Mouse (Mus musculus): ENCODE measurements around the gene Gm10037. TPM values are rescaled to one million over a fixed set of nuclear protein-coding genes. Genes with fewer than 3 reads are reported as not detected.
A peak's percentile ranks its signal among the peaks of the same experiment; 100 is the strongest.
"Not testable (repeated sequence)": the region's sequence is repeated elsewhere in the genome, so short reads cannot be mapped to it uniquely, and the experiment has no call there.

Gene Gm10037
- total and polyA plus RNA-seq, 2 experiments from 2014 or later = 4.3 to 4.4 TPM

DNA sequence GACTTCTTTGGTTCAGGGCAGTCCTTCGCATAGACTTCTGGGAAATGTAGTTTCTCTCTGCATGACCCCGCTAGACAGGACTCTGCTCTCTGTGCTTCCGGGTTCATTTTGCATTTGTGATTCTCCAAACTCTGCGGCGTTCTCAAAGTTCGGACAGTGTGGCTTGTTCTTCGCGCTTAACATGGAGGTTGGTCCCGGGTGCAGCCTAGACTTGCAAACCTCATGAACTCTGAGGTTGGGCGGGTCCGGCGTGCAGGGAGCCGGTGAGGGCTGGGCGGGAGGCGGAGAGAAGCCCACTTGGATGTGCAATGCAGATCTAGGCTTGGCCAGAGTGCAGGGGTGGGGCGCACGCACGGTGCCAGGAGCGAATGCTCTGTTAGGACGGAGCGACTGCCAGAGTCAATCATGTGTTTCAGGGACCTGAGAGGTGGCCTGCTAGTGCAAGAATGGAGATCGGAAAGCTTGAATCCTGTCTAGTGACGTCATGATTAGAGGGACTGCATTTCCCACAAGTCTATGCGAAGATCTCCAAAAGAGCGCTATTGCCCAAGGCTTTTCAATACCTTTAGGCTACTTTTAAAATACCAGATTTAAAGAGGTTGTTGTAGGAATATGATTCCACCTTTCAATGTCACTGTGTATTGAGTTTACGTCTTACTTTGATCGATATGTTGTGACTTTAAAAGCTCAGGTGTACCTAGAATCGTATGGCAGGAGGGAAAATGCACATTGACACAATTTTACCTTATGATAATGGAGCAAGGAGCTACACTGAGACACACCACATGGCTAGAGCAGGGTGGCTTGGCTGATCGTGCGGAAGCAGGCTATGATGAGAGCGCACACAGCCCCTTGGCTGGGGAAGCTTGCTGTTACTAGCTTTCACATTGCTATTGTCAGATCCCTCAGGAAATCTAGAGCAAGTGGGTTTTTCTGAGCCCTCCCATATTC lies 16.9 kb upstream of the Gm10037 start, which contains the start of gene Zfp273:
Gene Zfp273 (plus strand): TSS at position 31 of the 951 bp plus-strand sequence.
- DNase-seq = peak; percentile 83
- Histone ChIP-seq H3K36me3 (ENCODE audit: insufficient read depth) (peaks cover 3% of the 10 kb centered on the region; the same call in 1 of the 2 replicates), H3K4me1 (ENCODE audit: insufficient read depth) (no peaks in the 10 kb centered on the region), H3K27ac (ENCODE audit: low read depth, low read length) (peak within 1 kb of the TSS; percentile 82), H3K4me3 (ENCODE audit: low read depth, low read length) (peak within 1 kb of the TSS; percentile 86), H3K9ac (peak within 1 kb of the TSS; percentile 78), H3K4me2 (ENCODE audit: low read depth) (peak within 1 kb of the TSS; percentile 74), H3K9me3 (ENCODE audit: low read length) (peaks cover 5% of the 10 kb centered on the region; the same call in 1 of the 2 replicates), H3K27me3 (ENCODE audit: insufficient read depth, low read length) (no peaks in the 10 kb centered on the region)
- no peak for TF ChIP-seq CTCF (IDR thresholded peaks at IDR 0.05; ENCODE audit: low read depth)
- 4% methylated on average over 31 of the region's 31 CpGs for WGBS
- peak; percentile 98 for ATAC-seq

- ATAC-seq (no peak), DNase-seq (no peak)
- no peaks in the 10 kb centered on the region for H3K4me1 ChIP-seq (ENCODE audit: insufficient read depth)
- TF ChIP-seq CTCF (IDR thresholded peaks at IDR 0.05; ENCODE audit: low read depth) = no peak
- no peak overlapping the region for H3K27ac ChIP-seq (ENCODE audit: low read depth, low read length)
- peaks cover 6% of the 10 kb centered on the region; the same call in 1 of the 2 replicates for H3K36me3 ChIP-seq (ENCODE audit: insufficient read depth)
- no peaks in the 10 kb centered on the region for H3K27me3 ChIP-seq (ENCODE audit: insufficient read depth, low read length)
- H3K4me3 ChIP-seq (ENCODE audit: low read depth, low read length) = no peak overlapping the region
- no peak overlapping the region for H3K4me2 ChIP-seq (ENCODE audit: low read depth)
- H3K9ac ChIP-seq = no peak overlapping the region
- H3K9me3 ChIP-seq (ENCODE audit: low read length) = peaks cover 15% of the 10 kb centered on the region; the same call in 1 of the 2 replicates
- 80% methylated on average over 1 of the region's 1 CpGs for WGBS
Measured at GRCm38 (mm10) chr13:67818636-67819035, 12.3 kb upstream of the Gm10037 start.

DNA sequence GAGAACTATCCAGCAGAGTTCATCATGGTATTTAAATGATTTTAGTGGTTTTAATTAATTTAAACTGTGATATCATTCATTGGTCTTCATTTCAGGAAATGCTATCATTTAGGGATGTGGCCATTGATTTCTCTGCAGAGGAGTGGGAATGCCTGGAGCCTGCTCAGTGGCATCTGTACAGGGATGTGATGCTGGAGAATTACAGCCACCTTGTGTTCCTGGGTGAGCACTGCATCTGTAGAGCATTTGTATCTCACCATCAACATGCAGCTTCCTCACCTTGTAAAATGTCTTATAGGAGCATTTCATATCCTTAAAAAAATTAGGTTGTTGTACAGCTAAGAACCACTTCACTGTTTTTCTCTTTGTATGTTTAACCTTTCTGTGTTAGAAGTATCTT lies 2.2 kb downstream of the Gm10037 start:
- not testable (repeated sequence) for H3K4me3 ChIP-seq (ENCODE audit: low read depth, low read length); H3K27ac ChIP-seq (ENCODE audit: low read depth, low read length); H3K4me2 ChIP-seq (ENCODE audit: low read depth); H3K4me1 ChIP-seq (ENCODE audit: insufficient read depth); H3K27me3 ChIP-seq (ENCODE audit: insufficient read depth, low read length); H3K36me3 ChIP-seq (ENCODE audit: insufficient read depth); H3K9ac ChIP-seq; DNase-seq; H3K9me3 ChIP-seq (ENCODE audit: low read length)
- TF ChIP-seq CTCF (IDR thresholded peaks at IDR 0.05; ENCODE audit: low read depth) = peak; percentile 43
- peak; percentile 33; the same call in 1 of the 2 replicates for ATAC-seq

DNA sequence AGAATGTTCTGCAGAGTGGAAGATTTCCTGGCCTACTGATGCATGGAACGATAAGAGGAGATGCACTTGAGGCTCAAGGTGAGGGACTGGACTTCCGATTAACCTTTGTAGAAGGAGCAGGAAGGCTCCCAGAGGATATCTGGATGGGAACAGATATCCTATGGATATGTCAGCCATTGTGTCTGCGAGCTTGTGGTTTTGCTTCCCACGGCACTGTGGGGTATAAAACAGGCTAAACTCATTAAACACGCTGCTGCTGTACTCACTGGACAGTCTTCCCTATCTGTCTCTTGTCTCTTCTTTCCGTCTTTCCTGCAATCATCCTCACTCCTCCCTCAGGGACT lies 12.8 kb downstream of the Gm10037 start:
- no peak for TF ChIP-seq CTCF (IDR thresholded peaks at IDR 0.05; ENCODE audit: low read depth)
- Histone ChIP-seq H3K4me3 (ENCODE audit: low read depth, low read length) (peak overlapping the region; percentile 42), H3K9ac (peak overlapping the region; percentile 45; the same call in 1 of the 2 replicates), H3K27ac (ENCODE audit: low read depth, low read length) (peak overlapping the region; percentile 66; the same call in 1 of the 2 replicates), H3K4me1 (ENCODE audit: insufficient read depth) (no peaks in the 10 kb centered on the region), H3K27me3 (ENCODE audit: insufficient read depth, low read length) (no peaks in the 10 kb centered on the region), H3K36me3 (ENCODE audit: insufficient read depth) (no peaks in the 10 kb centered on the region), H3K4me2 (ENCODE audit: low read depth) (peak overlapping the region; percentile 56), H3K9me3 (ENCODE audit: low read length) (no peaks in the 10 kb centered on the region)
- WGBS = 38% methylated on average over 6 of the region's 6 CpGs
- DNase-seq (no peak), ATAC-seq (no peak)

DNA sequence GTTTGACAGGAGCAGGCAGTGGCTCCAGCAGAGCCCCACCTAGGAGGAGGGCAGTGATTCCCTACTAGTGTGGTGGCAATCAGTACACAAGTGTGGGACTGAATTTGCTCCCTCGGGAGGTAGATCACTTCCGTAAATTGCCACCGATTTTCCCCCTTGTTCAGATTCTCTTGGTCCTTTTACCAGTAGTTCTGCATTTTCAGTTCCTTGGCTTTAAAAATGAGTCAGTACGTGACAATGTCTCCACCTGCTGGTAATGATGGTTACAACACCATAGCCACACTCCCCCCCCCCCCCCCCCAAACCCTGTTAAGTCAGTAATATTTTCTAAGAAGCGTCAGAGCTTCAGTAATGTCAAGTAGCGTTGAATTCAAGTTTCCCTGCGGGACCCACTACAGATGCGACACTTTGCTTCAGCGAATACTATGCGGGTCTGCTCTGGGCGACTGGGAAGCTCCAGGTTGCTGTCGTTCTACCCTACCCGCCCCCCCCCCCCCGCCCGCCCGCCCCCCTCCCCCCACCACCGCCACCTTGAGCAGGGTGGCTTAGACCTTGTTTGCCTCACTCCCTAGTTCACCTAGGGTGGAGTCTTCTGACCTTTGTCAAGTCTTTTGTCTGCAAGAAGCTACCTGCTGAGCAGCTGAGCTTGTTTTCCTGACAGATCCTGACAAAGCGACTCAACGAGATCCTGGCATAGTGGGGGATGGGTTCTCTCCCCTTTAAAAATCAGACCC lies 13.4 kb downstream of the Gm10037 start:
- WGBS = under 1% methylated on average over 14 of the region's 19 CpGs
- H3K27me3 ChIP-seq (ENCODE audit: insufficient read depth, low read length) = no peaks in the 10 kb centered on the region
- H3K4me3 ChIP-seq (ENCODE audit: low read depth, low read length) = peak overlapping the region; percentile 42
- H3K9ac ChIP-seq = peak overlapping the region; percentile 51
- DNase-seq (peak; percentile 86), ATAC-seq (peak; percentile 86)
- TF ChIP-seq CTCF (IDR thresholded peaks at IDR 0.05; ENCODE audit: low read depth) = peak; percentile 75
- no peaks in the 10 kb centered on the region for H3K4me1 ChIP-seq (ENCODE audit: insufficient read depth)
- H3K36me3 ChIP-seq (ENCODE audit: insufficient read depth) = no peaks in the 10 kb centered on the region
- H3K27ac ChIP-seq (ENCODE audit: low read depth, low read length) = peak overlapping the region; percentile 66; the same call in 1 of the 2 replicates
- peak overlapping the region; percentile 56 for H3K4me2 ChIP-seq (ENCODE audit: low read depth)
- no peaks in the 10 kb centered on the region for H3K9me3 ChIP-seq (ENCODE audit: low read length)

DNA sequence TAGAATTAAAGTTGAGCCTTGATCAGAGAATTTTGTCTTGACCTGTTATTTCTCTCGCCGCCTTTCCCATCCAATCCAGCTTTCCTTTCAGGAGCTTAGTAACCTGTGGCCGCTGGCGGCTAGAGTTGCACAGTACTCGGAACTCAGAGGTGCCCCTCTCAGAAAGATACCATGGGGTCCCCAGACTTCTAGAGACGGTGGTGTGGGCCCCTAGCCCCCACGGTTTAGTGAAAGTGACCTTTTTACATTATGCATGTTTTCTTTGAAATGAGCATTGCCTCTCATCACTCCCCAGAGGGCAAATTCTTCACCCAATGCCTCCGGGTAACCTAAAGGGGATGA lies 13.9 kb downstream of the Gm10037 start:
- Histone ChIP-seq H3K4me3 (ENCODE audit: low read depth, low read length) (peak overlapping the region; percentile 42), H3K9me3 (ENCODE audit: low read length) (no peaks in the 10 kb centered on the region), H3K4me1 (ENCODE audit: insufficient read depth) (no peaks in the 10 kb centered on the region), H3K4me2 (ENCODE audit: low read depth) (peak overlapping the region; percentile 56), H3K36me3 (ENCODE audit: insufficient read depth) (no peaks in the 10 kb centered on the region), H3K9ac (peak overlapping the region; percentile 51), H3K27me3 (ENCODE audit: insufficient read depth, low read length) (no peaks in the 10 kb centered on the region), H3K27ac (ENCODE audit: low read depth, low read length) (no peak overlapping the region)
- ATAC-seq (peak; percentile 38), DNase-seq (no peak)
- no peak for TF ChIP-seq CTCF (IDR thresholded peaks at IDR 0.05; ENCODE audit: low read depth)
- 15% methylated on average over 8 of the region's 8 CpGs for WGBS

Measured in forebrain, postnatal 0 days (tissue).